Mouse (Mus musculus) kidney, embryonic 14.5 days (tissue): ENCODE results near the gene Sptb. TPM values are rescaled to one million over a fixed set of nuclear protein-coding genes. Genes with fewer than 3 reads are reported as not detected.

ENCODE experiments used
- ATAC-seq: fragments of 200-750 bp; cut with Nextera tagmentation; 2 replicates; pipeline ENCODE4 v1.8.0; 2017; ENCODE audit warnings: moderate number of reproducible peaks, mild to moderate bottlenecking, moderate TSS enrichment, moderate library complexity; ENCODE audit not compliant: low FRiP score, low TSS enrichment
- H3K27ac ChIP-seq: fragments of 300-500 bp; sonication (generic); 2 replicates; pipeline ENCODE4 v1.5.1; 2014; ENCODE audit warnings: low read depth, mild to moderate bottlenecking, low read length, moderate library complexity, mixed read lengths
- H3K27me3 ChIP-seq: fragments of 300-500 bp; sonication (generic); 2 replicates; pipeline ENCODE4 v1.6.1; 2014; ENCODE audit warnings: mild to moderate bottlenecking, low read length; ENCODE audit not compliant: control insufficient read depth, insufficient read depth
- H3K36me3 ChIP-seq: fragments of 300-500 bp; sonication (generic); 2 replicates; pipeline ENCODE4 v1.6.1; 2014; ENCODE audit warnings: low read length, mixed read lengths; ENCODE audit not compliant: control insufficient read depth, insufficient read depth
- H3K4me1 ChIP-seq: fragments of 300-500 bp; sonication (generic); 2 replicates; pipeline ENCODE4 v1.6.1; 2014; ENCODE audit warnings: low read length, mixed read lengths; ENCODE audit not compliant: control insufficient read depth, insufficient read depth
- H3K4me2 ChIP-seq: fragments of 300-500 bp; sonication (generic); replicated peaks from 2 replicates; pipeline ENCODE4 v1.6.1; 2014; ENCODE audit warnings: low read depth, mild to moderate bottlenecking, low read length
- H3K4me3 ChIP-seq: fragments of 300-500 bp; sonication (generic); 2 replicates; pipeline ENCODE4 v1.5.1; 2014; ENCODE audit warnings: mild to moderate bottlenecking, low read length
- H3K9ac ChIP-seq: fragments of 300-500 bp; sonication (generic); 2 replicates; pipeline ENCODE4 v1.6.1; 2014; ENCODE audit warnings: low read depth, mild to moderate bottlenecking, low read length, moderate library complexity
- H3K9me3 ChIP-seq: fragments of 300-500 bp; sonication (generic); 2 replicates; pipeline ENCODE4 v1.6.1; 2016; ENCODE audit warnings: low read length; ENCODE audit not compliant: control insufficient read depth
- WGBS: fragments of 180-500 bp; shearing (Covaris S2); extraction: QIAGEN DNeasy Blood & Tissue Kit; methylation state at CpG from one replicate; pipeline ENCODE4 v1.1.7; 2014; 5-methylcytosine and 5-hydroxymethylcytosine counted together
- polyA plus RNA-seq: library from polyadenylated mRNA; unstranded; fragments of >200 nt; fragmentation: Nextera tagmentation; extraction: Ambion mirVana; gene quantifications from 2 replicates; pipeline ENCODE4 v1.2.1, GENCODE M21; 2014

Gene Sptb
- polyA plus RNA-seq, 1 experiment from 2014 or later = 1.0 TPM

GRCm38 (mm10) chr12:76619847-76620246 lies 90.5 kb downstream of the Sptb start:
- H3K36me3 ChIP-seq = no peaks in the 10 kb centered on the region
- H3K4me1 ChIP-seq = peaks cover 8% of the 10 kb centered on the region; the same call in 1 of the 2 replicates
- H3K4me2 ChIP-seq = no peak overlapping the region
- 51% methylated on average over 5 of the region's 5 CpGs for WGBS
- no peak for ATAC-seq
- H3K27ac ChIP-seq = no peak overlapping the region
- no peaks in the 10 kb centered on the region for H3K9me3 ChIP-seq
- no peak overlapping the region for H3K9ac ChIP-seq
- no peaks in the 10 kb centered on the region for H3K27me3 ChIP-seq
- H3K4me3 ChIP-seq = no peak overlapping the region

GRCm38 (mm10) chr12:76618175-76618574 lies 92.2 kb downstream of the Sptb start:
- Histone ChIP-seq H3K36me3 (no peaks in the 10 kb centered on the region), H3K27ac (no peak overlapping the region), H3K4me2 (no peak overlapping the region), H3K9ac (no peak overlapping the region), H3K9me3 (no peaks in the 10 kb centered on the region), H3K4me3 (no peak overlapping the region), H3K4me1 (peaks cover 8% of the 10 kb centered on the region; the same call in 1 of the 2 replicates), H3K27me3 (no peaks in the 10 kb centered on the region)
- WGBS = 73% methylated on average over 4 of the region's 4 CpGs
- no peak for ATAC-seq

GRCm38 (mm10) chr12:76615580-76615937 lies 94.8 kb downstream of the Sptb start:
- H3K27me3 ChIP-seq = no peaks in the 10 kb centered on the region

GRCm38 (mm10) chr12:76614868-76615579 lies 95.3 kb downstream of the Sptb start:
- Histone ChIP-seq H3K27me3 (no peaks in the 10 kb centered on the region), H3K27ac (no peak overlapping the region; the same call in 1 of the 2 replicates), H3K9ac (no peak overlapping the region), H3K36me3 (no peaks in the 10 kb centered on the region), H3K4me2 (no peak overlapping the region), H3K9me3 (no peaks in the 10 kb centered on the region), H3K4me1 (peaks cover 8% of the 10 kb centered on the region; the same call in 1 of the 2 replicates), H3K4me3 (no peak overlapping the region)
- ATAC-seq = no peak
- 47% methylated on average over 12 of the region's 12 CpGs for WGBS

More at GRCm38 (mm10) chr12:76615580-76615937, 94.8 kb downstream of the Sptb start:
- H3K4me2 ChIP-seq = no peak overlapping the region
- no peak overlapping the region for H3K4me3 ChIP-seq
- no peak overlapping the region for H3K9ac ChIP-seq
- H3K36me3 ChIP-seq = no peaks in the 10 kb centered on the region
- peaks cover 8% of the 10 kb centered on the region; the same call in 1 of the 2 replicates for H3K4me1 ChIP-seq
- WGBS = 71% methylated on average over 4 of the region's 4 CpGs
- H3K9me3 ChIP-seq = no peaks in the 10 kb centered on the region
- no peak overlapping the region for H3K27ac ChIP-seq
- ATAC-seq = no peak

GRCm38 (mm10) chr12:76612621-76613020 lies 97.7 kb downstream of the Sptb start:
- Histone ChIP-seq H3K4me1 (peaks cover 4% of the 10 kb centered on the region; the same call in 1 of the 2 replicates), H3K4me3 (no peak overlapping the region), H3K9ac (no peak overlapping the region), H3K4me2 (no peak overlapping the region), H3K36me3 (no peaks in the 10 kb centered on the region), H3K27ac (no peak overlapping the region), H3K9me3 (no peaks in the 10 kb centered on the region), H3K27me3 (no peaks in the 10 kb centered on the region)
- ATAC-seq = no peak
- WGBS = 70% methylated on average over 12 of the region's 12 CpGs

- H3K9ac ChIP-seq = no peak overlapping the region
- no peaks in the 10 kb centered on the region for H3K36me3 ChIP-seq
- no peak overlapping the region for H3K4me2 ChIP-seq
- H3K4me1 ChIP-seq = no peaks in the 10 kb centered on the region
- ATAC-seq = no peak
- no peaks in the 10 kb centered on the region for H3K9me3 ChIP-seq
- 81% methylated on average over 15 of the region's 15 CpGs for WGBS
- H3K27me3 ChIP-seq = no peaks in the 10 kb centered on the region
- H3K27ac ChIP-seq = no peak overlapping the region
- H3K4me3 ChIP-seq = no peak overlapping the region
These were observed 101.3 kb downstream of the Sptb start for GRCm38 (mm10) chr12:76608997-76609565.

GRCm38 (mm10) chr12:76608241-76608640 lies 102.1 kb downstream of the Sptb start:
- H3K36me3 ChIP-seq = no peaks in the 10 kb centered on the region
- H3K27me3 ChIP-seq = no peaks in the 10 kb centered on the region
- no peak overlapping the region for H3K27ac ChIP-seq
- H3K4me2 ChIP-seq = no peak overlapping the region
- 87% methylated on average over 11 of the region's 11 CpGs for WGBS
- H3K9ac ChIP-seq = no peak overlapping the region
- H3K9me3 ChIP-seq = no peaks in the 10 kb centered on the region
- no peak for ATAC-seq
- H3K4me3 ChIP-seq = no peak overlapping the region
- no peaks in the 10 kb centered on the region for H3K4me1 ChIP-seq

GRCm38 (mm10) chr12:76605837-76606236 lies 104.5 kb downstream of the Sptb start:
- ATAC-seq = no peak

GRCm38 (mm10) chr12:76604546-76604945 lies 105.8 kb downstream of the Sptb start:
- Histone ChIP-seq H3K4me1 (no peaks in the 10 kb centered on the region), H3K36me3 (no peaks in the 10 kb centered on the region), H3K27me3 (no peaks in the 10 kb centered on the region), H3K9ac (no peak overlapping the region), H3K4me2 (no peak overlapping the region), H3K9me3 (no peaks in the 10 kb centered on the region), H3K4me3 (no peak overlapping the region), H3K27ac (no peak overlapping the region)
- ATAC-seq = no peak
- 73% methylated on average over 4 of the region's 4 CpGs for WGBS

More at GRCm38 (mm10) chr12:76605837-76606236, 104.5 kb downstream of the Sptb start:
- H3K4me2 ChIP-seq = no peak overlapping the region
- no peaks in the 10 kb centered on the region for H3K27me3 ChIP-seq
- no peak overlapping the region for H3K9ac ChIP-seq
- no peaks in the 10 kb centered on the region for H3K4me1 ChIP-seq
- H3K36me3 ChIP-seq = no peaks in the 10 kb centered on the region
- no peak overlapping the region for H3K27ac ChIP-seq
- no peaks in the 10 kb centered on the region for H3K9me3 ChIP-seq
- H3K4me3 ChIP-seq = no peak overlapping the region
- 68% methylated on average over 3 of the region's 3 CpGs for WGBS
